Mouse (Mus musculus): ENCODE results near the gene Cbwd1.

DNA sequence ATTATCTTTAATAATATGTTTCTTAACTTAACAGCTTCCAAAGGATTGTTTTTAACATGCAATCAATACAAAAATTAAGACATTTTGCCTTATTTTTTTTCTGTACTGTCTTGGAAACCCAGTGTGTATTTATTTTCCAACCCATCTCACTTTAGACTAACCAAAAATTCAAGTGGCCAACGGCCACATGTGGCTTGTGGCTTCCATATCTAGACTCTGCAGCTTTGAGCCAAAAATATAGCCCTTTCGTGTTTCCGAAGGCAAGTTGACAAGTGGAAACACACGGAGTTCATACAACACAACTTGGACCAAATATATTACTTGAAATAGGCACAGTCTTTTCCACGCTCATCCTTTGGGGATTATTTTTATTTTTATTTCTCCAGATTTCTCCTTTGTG lies 37.2 kb upstream of the Cbwd1 start:
- TF ChIP-seq CTCF (IDR thresholded peaks at IDR 0.05), result no peak
- TF ChIP-seq EP300 (IDR thresholded peaks at IDR 0.05), result no peak
